Mouse (Mus musculus) ES-E14 (cell line): ENCODE measurements at regions not wholly inside any gene's neighbourhood (a gene's known extent, or its start where the extent isn't known, plus 50 kb on each side); places are given as distances from the start of the nearest gene placed in this dataset.
"Not testable (repeated sequence)": the region's sequence is repeated elsewhere in the genome, so short reads cannot be mapped to it uniquely, and the experiment has no call there.

Experiments
- DNase-seq: peaks from one replicate; pipeline ENCODE4 v3.0.0-alpha.2; 2013; ENCODE audit warnings: low read depth, low spot score
- H3K27ac ChIP-seq: 2 replicates; pipeline ENCODE4 v1.5.1; 2012; ENCODE audit warnings: low read depth, mild to moderate bottlenecking, low read length, moderate library complexity, mixed read lengths; ENCODE audit not compliant: poor library complexity, insufficient read depth, severe bottlenecking
- H3K36me3 ChIP-seq: 2 replicates; pipeline ENCODE4 v1.6.1; 2012; ENCODE audit warnings: mild to moderate bottlenecking, low read length, moderate library complexity, mixed read lengths; ENCODE audit not compliant: control insufficient read depth, poor library complexity, insufficient read depth, severe bottlenecking
- H3K4me1 ChIP-seq, 2 experiments: fragments of 150-350 bp in 1 of 2; sonication (generic) in 1 of 2; 2 replicates each; pipeline ENCODE4 v1.6.1; 2012; ENCODE audit warnings: low read length in 2 of 2, mild to moderate bottlenecking in 1 of 2, mixed read lengths in 1 of 2; ENCODE audit not compliant: control insufficient read depth in 2 of 2, insufficient read depth in 2 of 2, poor library complexity in 1 of 2
- H3K4me3 ChIP-seq, 2 experiments: fragments of 150-350 bp in 1 of 2; sonication (generic) in 1 of 2; 2 replicates each; pipeline ENCODE4 v1.5.1; 2012; ENCODE audit warnings: low read length in 2 of 2, low read depth in 1 of 2, mild to moderate bottlenecking in 1 of 2, mixed read lengths in 1 of 2; ENCODE audit not compliant: insufficient read depth in 1 of 2, poor library complexity in 1 of 2, severe bottlenecking in 1 of 2
- H3K9ac ChIP-seq: 2 replicates; pipeline ENCODE4 v1.6.1; 2012; ENCODE audit warnings: low read depth, mild to moderate bottlenecking, low read length, mixed read lengths; ENCODE audit not compliant: poor library complexity, insufficient read depth, severe bottlenecking
- H3K9me3 ChIP-seq: fragments of 150-350 bp; sonication (generic); 2 replicates; pipeline ENCODE4 v1.6.1; 2012; ENCODE audit warnings: low read depth, mild to moderate bottlenecking, low read length; ENCODE audit not compliant: control insufficient read depth, insufficient read depth
- CHD2 ChIP-seq: IDR thresholded peaks from 2 replicates; pipeline ENCODE4 v1.6.1; 2014; ENCODE audit warnings: mild to moderate bottlenecking, low read depth, low read length, inconsistent platforms
- HCFC1 ChIP-seq: IDR thresholded peaks from 2 replicates; pipeline ENCODE4 v1.6.1; 2012; ENCODE audit warnings: low read length, inconsistent platforms, borderline replicate concordance; ENCODE audit not compliant: insufficient read depth
- MAFK ChIP-seq: IDR thresholded peaks from 2 replicates; pipeline ENCODE4 v1.6.1; 2014; ENCODE audit warnings: mild to moderate bottlenecking, low read depth, low read length, inconsistent platforms; ENCODE audit not compliant: insufficient read depth
- ZC3H11A ChIP-seq: IDR thresholded peaks from 2 replicates; pipeline ENCODE4 v1.6.1; 2012; ENCODE audit warnings: low read depth, mild to moderate bottlenecking, inconsistent platforms, low read length, borderline replicate concordance
- ZNF384 ChIP-seq: IDR thresholded peaks from 2 replicates; pipeline ENCODE4 v1.6.1; 2012; ENCODE audit warnings: low read depth, low read length, inconsistent platforms
- in situ Hi-C, 2 experiments: fragments of 600-800 bp; cut with MboI; formaldehyde crosslinking; loops; one replicate each; pipeline ENCODE4 v1.15.1; 2025; ENCODE audit warnings: low sequenced_read_pairs in 2 of 2, inconsistent platforms in 1 of 2; ENCODE audit not compliant: unreplicated experiment in 2 of 2

DNA sequence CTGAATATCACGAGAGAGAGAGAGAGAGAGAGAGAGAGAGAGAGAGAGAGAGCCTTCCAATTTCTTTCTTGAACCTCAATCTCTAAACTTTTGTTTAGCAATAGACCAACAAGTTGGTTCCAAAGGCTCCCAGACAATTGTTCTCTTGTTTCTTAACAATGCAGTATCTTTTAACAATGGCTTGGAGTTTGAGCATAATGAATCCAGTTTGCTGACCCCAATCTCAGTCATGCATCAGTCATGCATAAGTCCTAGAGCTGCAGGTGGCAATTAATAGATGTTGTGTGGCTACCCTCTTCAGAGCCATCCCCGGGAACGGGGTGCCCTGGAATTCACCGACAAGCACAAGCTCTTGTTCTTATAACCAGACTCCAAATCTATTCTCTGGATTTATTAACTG, 991.0 kb downstream of the Car8 start:
- in situ Hi-C loops: no loop called here
- Histone ChIP-seq H3K27ac (no peak overlapping the region), H3K36me3 (no peaks in the 10 kb centered on the region), H3K9me3 (no peaks in the 10 kb centered on the region), H3K4me1 (no peaks in the 10 kb centered on the region), H3K9ac (no peak overlapping the region), H3K4me3 (no peak overlapping the region)
- TF ChIP-seq ZNF384: no peak
- TF ChIP-seq CHD2: no peak
- no peak for DNase-seq

DNA sequence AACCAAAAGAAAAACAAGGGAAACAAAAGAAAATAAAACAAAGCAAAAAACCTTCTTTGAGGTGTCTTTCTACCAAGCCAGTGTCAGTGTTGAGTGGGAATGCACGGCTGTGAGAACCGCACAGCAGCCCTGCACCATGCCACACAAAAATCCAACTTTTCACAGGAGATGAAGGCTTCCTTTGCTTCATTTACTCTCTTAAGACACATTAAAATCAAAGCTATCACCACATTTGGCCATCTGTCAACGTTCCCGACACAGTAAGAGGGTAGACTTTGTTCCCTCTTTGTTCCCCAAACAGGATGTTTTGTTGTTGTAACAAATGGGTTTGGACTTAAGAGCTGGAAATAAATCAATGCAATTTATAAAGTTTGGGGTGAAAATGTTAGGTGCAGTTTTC, 991.6 kb downstream of the Car8 start:
- Histone ChIP-seq H3K4me1 (no peaks in the 10 kb centered on the region), H3K9ac (no peak overlapping the region), H3K9me3 (no peaks in the 10 kb centered on the region), H3K27ac (no peak overlapping the region), H3K4me3 (no peak overlapping the region), H3K36me3 (no peaks in the 10 kb centered on the region)
- TF ChIP-seq ZC3H11A: no peak
- TF ChIP-seq HCFC1: no peak
- in situ Hi-C loops: no loop called here
- no peak for DNase-seq

DNA sequence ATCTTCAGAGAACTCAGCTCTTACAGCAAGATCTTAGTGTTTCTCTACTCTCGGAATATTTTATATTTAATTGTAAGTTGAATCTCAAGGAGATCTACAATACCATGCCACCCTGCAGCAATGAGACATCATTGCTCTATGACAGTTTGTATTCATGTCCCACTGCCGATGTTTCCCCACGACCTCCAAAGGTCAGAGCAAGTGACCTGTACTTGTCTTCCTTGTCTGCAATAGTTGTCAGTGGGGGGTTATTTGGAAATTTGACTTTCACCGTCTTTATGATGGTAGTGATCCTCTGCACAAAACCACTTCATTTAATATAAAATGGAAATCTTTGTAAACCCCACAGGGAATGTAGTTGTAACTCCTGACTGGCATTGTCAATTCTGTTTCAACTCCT, 992.0 kb downstream of the Car8 start:
- Histone ChIP-seq H3K9me3 (no peaks in the 10 kb centered on the region), H3K4me3 (no peak overlapping the region), H3K9ac (no peak overlapping the region), H3K4me1 (no peaks in the 10 kb centered on the region), H3K27ac (no peak overlapping the region), H3K36me3 (no peaks in the 10 kb centered on the region)
- in situ Hi-C loops: no loop called here
- DNase-seq: no peak
- TF ChIP-seq ZC3H11A: no peak
- TF ChIP-seq MAFK: no peak
- no peak for TF ChIP-seq ZNF384
- TF ChIP-seq HCFC1: no peak
- TF ChIP-seq CHD2: no peak

DNA sequence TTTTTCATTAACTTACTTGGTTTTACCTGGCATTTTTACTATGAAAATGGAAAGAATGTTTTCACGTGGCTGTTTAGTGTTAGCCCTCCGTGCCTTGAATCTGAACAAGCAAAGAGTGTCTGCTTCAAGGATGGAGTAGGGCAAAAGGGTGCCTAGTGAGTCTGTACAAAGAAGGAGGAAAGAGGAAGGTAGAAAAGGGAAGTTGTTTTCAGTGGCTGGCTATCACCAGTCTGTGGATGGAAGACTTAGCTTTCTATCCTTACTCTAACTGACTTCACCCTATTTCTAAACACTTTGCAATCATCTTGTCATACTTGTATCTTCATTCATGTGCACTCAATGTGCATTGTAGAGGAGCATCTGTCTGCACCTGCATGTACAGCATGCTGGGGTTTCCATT, 993.2 kb downstream of the Car8 start:
- no peak overlapping the region for H3K27ac ChIP-seq
- TF ChIP-seq MAFK: no peak
- no peak for TF ChIP-seq ZC3H11A
- TF ChIP-seq ZNF384: no peak
- TF ChIP-seq CHD2: no peak
- no peak for TF ChIP-seq HCFC1
- H3K9ac ChIP-seq: no peak overlapping the region
- H3K4me3 ChIP-seq: no peak overlapping the region
- no peaks in the 10 kb centered on the region for H3K36me3 ChIP-seq
- H3K9me3 ChIP-seq: no peaks in the 10 kb centered on the region
- in situ Hi-C loops: no loop called here
- DNase-seq: no peak
- H3K4me1 ChIP-seq: no peaks in the 10 kb centered on the region

DNA sequence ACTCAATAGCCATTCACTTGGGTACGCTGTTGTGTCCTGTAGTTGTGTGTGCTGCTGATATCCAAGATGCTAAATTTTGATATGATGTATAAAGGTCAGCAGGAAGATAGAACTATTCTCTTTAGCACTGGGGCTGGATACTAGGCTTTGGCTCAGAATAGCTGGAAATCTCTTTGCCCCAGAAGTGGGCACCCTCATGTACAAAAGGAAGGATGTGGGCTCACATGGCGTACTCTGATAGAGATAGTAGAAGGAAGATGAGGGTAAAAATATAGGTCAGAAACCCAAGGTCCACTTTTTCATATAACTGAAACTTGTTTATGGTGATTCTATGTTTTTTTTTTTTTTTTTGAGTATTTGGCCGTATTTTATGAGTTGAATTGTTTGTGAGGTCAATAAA, 1001.0 kb downstream of the Car8 start:
- no peaks in the 10 kb centered on the region for H3K9me3 ChIP-seq
- in situ Hi-C loops: no loop called here
- H3K4me3 ChIP-seq: no peak overlapping the region
- no peaks in the 10 kb centered on the region for H3K4me1 ChIP-seq
- no peak for TF ChIP-seq MAFK
- TF ChIP-seq ZC3H11A: no peak
- no peak for DNase-seq
- H3K27ac ChIP-seq: no peak overlapping the region
- H3K36me3 ChIP-seq: no peaks in the 10 kb centered on the region
- H3K9ac ChIP-seq: no peak overlapping the region

DNA sequence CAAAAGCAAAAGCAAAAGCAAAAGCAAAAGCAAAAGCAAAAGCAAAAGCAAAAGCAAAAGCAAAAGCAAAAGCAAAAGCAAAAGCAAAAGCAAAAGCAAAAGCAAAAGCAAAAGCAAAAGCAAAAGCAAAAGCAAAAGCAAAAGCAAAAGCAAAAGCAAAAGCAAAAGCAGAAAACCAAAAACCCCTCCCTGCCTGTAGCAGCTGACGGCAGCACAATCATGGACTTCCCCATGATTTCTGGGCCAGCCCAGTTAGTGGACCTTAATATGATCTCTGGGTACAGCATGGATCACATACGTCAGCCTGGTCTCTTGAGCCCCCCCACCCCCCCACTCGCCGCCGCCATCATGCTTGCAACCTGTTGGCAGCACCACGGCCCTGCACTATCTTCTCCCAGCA, 1004.3 kb downstream of the Car8 start:
- H3K36me3 ChIP-seq, H3K9ac ChIP-seq, H3K9me3 ChIP-seq, in situ Hi-C loops, H3K4me3 ChIP-seq, H3K27ac ChIP-seq, H3K4me1 ChIP-seq, DNase-seq: not testable (repeated sequence)
